Mouse (Mus musculus): ENCODE measurements around the gene Klrk1.
"Not testable (repeated sequence)": the region's sequence is repeated elsewhere in the genome, so short reads cannot be mapped to it uniquely, and the experiment has no call there.

Klrk1 gene

DNA sequence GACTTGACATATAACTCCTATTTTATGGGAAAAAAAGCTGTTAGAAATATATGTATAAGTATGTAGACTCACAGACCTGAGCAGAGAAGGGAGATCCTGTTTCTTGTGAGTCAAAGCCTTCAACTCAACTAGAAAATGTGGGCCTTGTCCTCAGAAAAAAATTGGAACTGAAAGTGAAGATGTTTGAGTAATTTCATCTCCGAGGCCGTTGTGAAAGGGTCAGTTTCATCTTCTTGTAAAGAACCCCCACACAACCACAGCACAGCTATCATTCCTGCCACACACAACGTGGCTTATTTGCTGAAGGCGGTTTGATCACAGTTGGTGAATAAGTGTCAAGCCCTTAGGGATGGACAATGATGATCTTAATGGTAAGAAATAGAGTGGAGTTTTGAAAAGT is at the start of gene Klrk1:
Klrk1 (minus strand) TSS at position 130 of the 400 bp plus-strand sequence.
- DNase-seq (ENCODE audit: low read depth in 2 of 2, low spot score in 2 of 2): no peak

DNA sequence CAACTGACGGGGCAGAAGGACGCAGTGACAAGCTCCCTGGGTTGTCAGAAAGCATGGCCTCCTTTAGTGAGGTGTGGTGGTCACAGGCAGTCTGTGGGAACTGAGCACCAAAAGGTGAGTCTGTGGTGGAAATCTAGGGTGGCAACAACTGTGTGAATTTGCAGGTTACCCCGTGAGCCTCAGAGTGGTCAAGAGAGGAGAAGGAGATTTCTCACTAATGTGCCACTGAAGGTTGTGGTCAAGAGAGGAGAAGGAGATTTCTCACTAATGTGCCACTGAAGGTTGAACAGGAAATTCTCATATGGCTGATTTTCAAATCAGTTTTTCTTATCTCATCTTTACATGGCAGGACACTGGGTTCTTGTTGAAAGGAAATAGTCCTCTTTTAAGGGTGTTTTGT is 37.6 kb upstream of the Klrk1 start:
- not testable (repeated sequence) for DNase-seq (ENCODE audit: low read depth in 2 of 2, low spot score in 2 of 2)

DNA sequence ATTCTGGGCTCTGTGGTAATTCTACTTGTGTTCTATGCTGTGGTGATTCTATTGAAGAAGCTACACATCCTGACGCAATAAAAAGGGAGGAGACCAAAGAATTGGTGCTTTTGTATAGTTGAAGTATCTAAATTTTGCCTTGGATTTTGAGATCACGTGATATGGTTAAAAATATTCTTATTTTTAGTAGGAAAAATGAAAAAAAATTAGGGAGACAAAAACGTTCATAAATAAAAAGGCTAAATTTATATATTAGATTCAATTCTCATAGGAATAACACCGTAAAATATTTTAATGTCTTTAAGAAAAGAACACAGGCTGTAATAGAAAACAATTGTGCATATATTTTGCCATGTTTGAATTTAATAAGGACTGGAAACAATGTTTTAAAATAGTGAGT is 36.9 kb upstream of the Klrk1 start, which contains the start of gene Klrc2:
Klrc2 (minus strand) TSS at position 101 of the 400 bp plus-strand sequence.
- not testable (repeated sequence) for DNase-seq (ENCODE audit: low read depth in 2 of 2, low spot score in 2 of 2)

DNA sequence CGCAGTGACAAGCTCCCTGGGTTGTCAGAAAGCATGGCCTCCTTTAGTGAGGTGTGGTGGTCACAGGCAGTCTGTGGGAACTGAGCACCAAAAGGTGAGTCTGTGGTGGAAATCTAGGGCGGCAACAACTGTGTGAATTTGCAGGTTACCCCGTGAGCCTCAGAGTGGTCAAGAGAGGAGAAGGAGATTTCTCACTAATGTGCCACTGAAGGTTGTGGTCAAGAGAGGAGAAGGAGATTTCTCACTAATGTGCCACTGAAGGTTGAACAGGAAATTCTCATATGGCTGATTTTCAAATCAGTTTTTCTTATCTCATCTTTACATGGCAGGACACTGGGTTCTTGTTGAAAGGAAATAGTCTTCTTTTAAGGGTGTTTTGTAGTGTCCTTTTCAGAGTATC is 20.4 kb upstream of the Klrk1 start:
- not testable (repeated sequence) for DNase-seq (ENCODE audit: low read depth in 2 of 2, low spot score in 2 of 2)

DNA sequence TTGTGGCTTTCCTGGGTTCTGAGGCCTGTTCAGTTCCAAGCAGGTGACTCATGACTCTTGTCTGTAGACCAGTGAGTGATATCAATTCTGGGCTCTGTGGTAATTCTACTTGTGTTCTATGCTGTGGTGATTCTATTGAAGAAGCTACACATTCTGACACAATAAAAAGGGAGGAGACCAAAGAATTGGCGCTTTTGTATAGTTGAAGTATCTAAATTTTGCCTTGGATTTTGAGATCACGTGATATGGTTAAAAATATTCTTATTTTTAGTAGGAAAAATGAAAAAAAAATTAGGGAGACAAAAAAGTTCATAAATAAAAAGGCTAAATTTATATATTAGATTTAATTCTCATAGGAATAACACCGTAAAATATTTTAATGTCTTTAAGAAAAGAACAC is 19.6 kb upstream of the Klrk1 start, which contains the start of gene Klrc3:
Klrc3 (minus strand) TSS at position 101 of the 400 bp plus-strand sequence.
- DNase-seq (ENCODE audit: low read depth in 2 of 2, low spot score in 2 of 2): not testable (repeated sequence)

DNA sequence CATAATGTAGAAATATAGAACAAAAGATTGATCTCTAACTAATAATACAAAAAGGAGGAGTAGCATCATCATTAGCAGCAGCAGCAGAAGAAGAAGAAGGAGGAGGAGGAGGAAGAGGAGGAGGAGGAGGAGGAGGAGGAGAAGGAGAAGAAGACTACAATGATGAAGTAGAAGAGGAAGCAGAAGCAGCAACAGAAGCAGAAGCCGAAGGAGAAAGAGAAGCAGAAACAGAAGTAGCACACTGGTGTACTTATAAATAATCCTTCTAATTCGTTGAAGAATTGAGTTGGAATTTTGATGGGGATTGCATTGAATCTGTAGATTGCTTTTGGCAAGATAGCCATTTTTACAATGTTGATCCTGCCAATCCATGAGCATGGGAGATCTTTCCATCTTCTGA is 7.4 kb upstream of the Klrk1 start:
- not testable (repeated sequence) for DNase-seq (ENCODE audit: low read depth in 2 of 2, low spot score in 2 of 2)

DNA sequence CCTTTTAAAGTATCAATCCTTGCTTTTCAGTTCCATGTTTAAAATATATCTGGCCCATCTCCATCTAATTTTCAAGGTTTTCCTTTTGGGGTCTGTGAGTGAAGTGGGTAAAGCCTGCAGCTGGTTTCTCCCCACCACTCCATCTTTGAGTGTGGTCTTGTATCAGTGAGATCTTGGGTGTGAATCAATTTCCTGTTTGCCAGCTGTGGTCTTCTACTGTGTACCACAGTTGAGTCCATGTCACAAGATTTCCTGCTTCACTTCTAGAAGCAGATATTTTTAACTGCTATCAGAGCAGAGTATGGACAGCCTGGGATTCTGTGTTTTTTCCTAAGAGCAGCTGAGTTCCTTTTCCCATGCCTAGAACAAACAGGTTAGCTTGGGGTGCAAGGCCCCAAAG is 15.3 kb downstream of the Klrk1 start:
- peak; percentile 64 to 76 for DNase-seq (ENCODE audit: low read depth in 2 of 2, low spot score in 2 of 2)

DNA sequence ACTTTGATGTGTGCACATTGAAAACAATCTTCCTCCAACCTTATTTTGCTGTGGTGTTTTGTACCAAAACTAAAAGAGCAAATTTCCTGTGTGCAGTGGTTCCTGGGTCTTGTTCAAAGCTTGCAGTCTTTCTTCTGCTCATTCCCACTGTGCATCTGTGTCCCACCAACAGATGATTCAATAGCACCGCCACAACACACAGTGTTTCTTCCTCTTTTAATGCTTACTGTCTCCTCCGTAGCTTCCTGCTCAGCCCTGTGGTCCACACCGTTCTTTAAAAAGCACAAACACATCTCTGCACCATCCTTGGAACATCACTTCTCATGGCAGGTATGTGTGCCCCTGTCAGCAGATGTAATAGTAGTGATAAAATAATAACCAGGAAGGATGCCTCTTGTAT is 32.2 kb downstream of the Klrk1 start, which contains the start of gene Klrd1:
Klrd1 (plus strand) TSS at position 275 of the 400 bp plus-strand sequence.
- peak; percentile 56 to 64 for DNase-seq (ENCODE audit: low read depth in 2 of 2, low spot score in 2 of 2)

DNA sequence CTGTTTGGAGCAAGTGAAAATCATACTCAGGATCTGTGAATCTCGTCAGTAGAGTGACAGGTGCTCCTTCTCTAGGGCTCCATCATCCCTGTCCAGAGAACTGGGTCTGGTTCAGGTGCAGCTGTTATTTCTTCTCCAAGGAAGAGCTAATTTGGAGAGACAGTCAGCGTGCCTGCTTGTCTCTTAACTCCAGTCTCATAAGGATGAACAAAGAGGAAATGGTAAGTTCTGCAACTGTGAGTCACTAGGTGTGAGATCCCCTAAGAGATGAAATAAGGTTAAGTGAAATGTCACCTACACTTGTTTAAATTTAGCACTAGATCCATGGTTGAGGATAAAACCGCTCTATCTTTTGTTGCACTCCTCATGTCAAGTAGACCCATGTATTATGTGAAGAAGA is 40.6 kb downstream of the Klrk1 start:
- DNase-seq (ENCODE audit: low read depth in 2 of 2, low spot score in 2 of 2): no peak

DNA sequence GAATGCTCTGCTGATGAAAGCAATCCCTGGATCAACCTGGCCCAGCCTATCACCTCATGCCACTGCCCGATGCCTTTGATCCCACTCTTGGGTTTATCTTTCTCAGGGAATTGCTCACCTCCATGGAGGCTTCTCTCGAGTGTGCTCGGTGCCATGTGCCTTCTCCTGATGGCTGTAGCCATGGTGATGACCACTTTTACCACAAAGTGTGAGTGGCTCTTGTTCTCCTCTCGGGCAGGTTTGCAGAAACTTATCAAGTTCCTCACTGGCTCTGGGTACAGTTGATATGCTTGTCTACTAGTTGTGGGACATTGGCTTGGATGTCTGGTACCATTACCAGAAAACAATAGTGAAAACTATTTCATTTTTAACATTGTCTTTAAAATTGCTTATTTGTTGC is 41.8 kb downstream of the Klrk1 start:
- no peak for DNase-seq (ENCODE audit: low read depth in 2 of 2, low spot score in 2 of 2)

DNA sequence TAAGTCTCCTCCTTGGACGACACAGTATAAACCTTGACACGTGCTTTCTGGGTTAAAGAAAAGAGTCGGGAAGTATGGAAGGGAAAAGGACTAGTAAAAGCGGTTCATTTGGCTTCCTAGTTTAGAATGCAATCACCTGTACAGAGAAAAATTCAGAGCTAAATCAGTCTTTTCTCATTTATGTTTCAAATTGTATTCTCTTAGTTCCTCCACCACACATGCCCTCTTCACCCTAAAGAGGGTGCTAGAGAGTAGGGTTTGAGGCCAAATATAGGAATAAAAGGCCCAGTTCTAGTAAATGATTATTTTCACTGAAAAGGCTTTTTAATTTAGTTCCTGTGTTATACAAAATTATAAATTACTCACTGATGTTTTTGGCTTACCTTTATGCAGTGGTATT is 42.4 kb downstream of the Klrk1 start:
- peak; percentile 29 to 56 for DNase-seq (ENCODE audit: low read depth in 2 of 2, low spot score in 2 of 2)

DNA sequence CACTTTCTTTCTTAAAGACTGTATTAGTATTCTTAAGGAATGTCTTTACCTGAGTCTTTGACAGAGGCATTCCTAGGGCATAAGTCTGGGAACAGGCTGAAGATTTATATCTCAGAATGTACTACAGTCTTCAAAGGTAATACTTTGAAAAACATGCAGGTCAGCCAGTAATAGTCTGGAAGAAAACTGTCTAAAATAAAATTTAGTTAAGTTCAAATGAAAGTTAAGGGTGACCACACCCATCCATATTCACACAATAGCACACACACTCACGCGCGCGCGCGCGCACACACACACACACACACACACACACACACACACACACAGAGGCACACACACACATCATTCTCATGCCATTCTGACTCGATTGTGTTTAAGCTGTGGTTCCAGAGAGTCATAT is 46.1 kb downstream of the Klrk1 start, which contains the start of gene Klre1:
Klre1 (plus strand) TSS at position 301 of the 400 bp plus-strand sequence.
- no peak for DNase-seq (ENCODE audit: low read depth in 2 of 2, low spot score in 2 of 2)

DNA sequence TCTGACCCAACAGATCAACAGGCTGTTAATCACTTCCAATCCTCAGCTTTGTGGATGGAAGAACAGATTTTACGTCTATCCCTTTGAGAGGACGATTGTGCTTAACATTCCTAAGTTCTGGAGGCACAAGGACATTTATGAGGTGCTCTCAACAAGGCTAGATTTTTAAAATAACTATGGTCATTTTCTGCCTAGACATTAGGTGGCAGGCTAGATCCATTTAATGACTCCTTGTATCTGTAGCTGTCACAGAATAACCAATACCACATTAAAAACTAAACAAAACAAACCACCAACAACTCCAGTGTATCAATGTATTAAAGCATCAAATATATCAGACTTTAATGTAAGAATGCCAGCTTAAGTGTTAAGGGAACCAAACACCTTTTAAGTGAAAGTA is 48.3 kb downstream of the Klrk1 start:
- no peak for DNase-seq (ENCODE audit: low read depth in 2 of 2, low spot score in 2 of 2)

DNA sequence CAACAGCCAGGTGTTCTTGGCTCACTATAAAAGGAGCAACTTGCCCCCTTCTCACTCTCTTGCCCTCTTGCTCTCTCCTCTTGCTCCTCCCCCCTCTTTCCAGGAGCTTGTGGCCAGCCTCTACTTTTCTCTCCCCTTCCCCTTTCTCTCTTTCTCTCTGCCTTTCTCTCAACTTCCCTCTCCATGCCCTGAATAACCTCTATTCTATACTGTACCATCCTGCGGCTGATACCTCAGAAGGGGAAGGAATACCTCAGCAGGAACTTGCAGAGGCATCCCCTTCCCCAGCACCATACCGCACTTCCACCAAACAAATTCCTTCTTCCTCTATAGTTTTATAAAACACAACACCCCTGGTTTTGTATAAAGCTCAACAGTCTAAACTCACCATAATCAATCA is 58.4 kb downstream of the Klrk1 start:
- no peak for DNase-seq (ENCODE audit: low read depth in 2 of 2, low spot score in 2 of 2)
